Mouse (Mus musculus) neutrophil, adult 5-6 weeks (primary cell): ENCODE measurements around the gene Cmtm2a. TPM values are rescaled to one million over a fixed set of nuclear protein-coding genes. Genes with fewer than 3 reads are reported as not detected.

Source experiments
- ATAC-seq: fragments of 151-379, 151-347 bp; 2 replicates; pipeline ENCODE4 v1.8.0; 2017; ENCODE audit warnings: mild to moderate bottlenecking, moderate TSS enrichment; ENCODE audit not compliant: insufficient number of reproducible peaks, poor library complexity, low FRiP score, severe bottlenecking; ENCODE audit errors: extremely low read depth
- total RNA-seq: library from RNA; stranded (forward); fragments of 200-1000 nt; gene quantifications from 2 replicates; pipeline ENCODE4 v1.2.3, GENCODE M21; 2017

The Cmtm2a gene
- total RNA-seq, 1 experiment from 2014 or later: not detected

- ATAC-seq: no peak
These were observed 58.4 kb downstream of the Cmtm2a start for GRCm38 (mm10) chr8:104234573-104234972.

DNA sequence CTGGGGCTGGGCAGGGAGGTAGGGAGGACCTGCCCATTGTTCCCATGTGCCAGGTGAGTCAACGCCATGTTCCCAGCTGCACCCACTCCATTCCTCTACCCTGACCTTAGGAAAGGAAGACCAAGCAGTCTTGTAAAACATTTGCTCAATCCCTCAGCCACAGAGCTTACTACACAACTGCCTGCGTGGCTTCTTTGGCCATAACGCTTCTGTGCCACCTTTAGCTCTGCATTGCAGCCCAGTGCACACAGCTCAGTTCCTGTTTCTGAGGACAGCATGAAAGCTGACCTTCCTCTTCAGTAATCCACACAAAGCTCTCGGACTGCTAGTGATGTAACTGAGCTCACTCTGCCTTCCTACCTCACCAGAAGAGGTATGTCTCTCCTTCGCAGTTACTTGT, 60.1 kb downstream of the Cmtm2a start:
- ATAC-seq: peak; percentile 77

- ATAC-seq: no peak
These were observed 60.9 kb downstream of the Cmtm2a start for GRCm38 (mm10) chr8:104232039-104232438.

Other genes with a start within 250 kb of the Cmtm2a start
- gene Cdh5, start 191.6 kb downstream of the Cmtm2a start, total RNA-seq: 1.5 TPM in 1 of 2 replicates, not detected in the other
- gene Bean1, start 122.7 kb downstream of the Cmtm2a start, total RNA-seq: 0.12 TPM in 2 replicates
- gene Tk2, start 44.6 kb downstream of the Cmtm2a start, total RNA-seq: 83.1 and 93.4 TPM in 2 replicates
- 82.9 and 88.5 TPM in 2 replicates for gene Cklf, start 42.3 kb downstream of the Cmtm2a start, total RNA-seq
- not detected in 2 replicates for gene Gm45711, start 16.9 kb upstream of the Cmtm2a start, total RNA-seq
- gene Cmtm1, start 17.0 kb upstream of the Cmtm2a start, total RNA-seq: not detected in 2 replicates
- gene Gm11020, start 28.4 kb upstream of the Cmtm2a start, total RNA-seq: not detected in 2 replicates
- gene Cmtm2b, start 29.0 kb upstream of the Cmtm2a start, total RNA-seq: not detected in 2 replicates
- 3.8 and 7.2 TPM in 2 replicates for gene Cmtm3, start 46.2 kb upstream of the Cmtm2a start, total RNA-seq
- 0.49 and 0.81 TPM in 2 replicates for gene Cmtm4, start 102.6 kb upstream of the Cmtm2a start, total RNA-seq
- 69.2 TPM in 2 replicates for gene Dync1li2, start 149.9 kb upstream of the Cmtm2a start, total RNA-seq
- 0.81 and 1.2 TPM in 2 replicates for gene Terb1, start 216.7 kb upstream of the Cmtm2a start, total RNA-seq
- gene Nae1, start 241.5 kb upstream of the Cmtm2a start, total RNA-seq: 98.6 and 98.9 TPM in 2 replicates
- gene Car7, start 241.5 kb upstream of the Cmtm2a start, total RNA-seq: 2.2 and 2.4 TPM in 2 replicates